Mouse (Mus musculus): ENCODE measurements around the gene Slc1a1. TPM values are rescaled to one million over a fixed set of nuclear protein-coding genes. Genes with fewer than 3 reads are reported as not detected.

Gene Slc1a1
- polyA plus RNA-seq, 1 experiment from 2014 or later = 0.07 TPM

DNA sequence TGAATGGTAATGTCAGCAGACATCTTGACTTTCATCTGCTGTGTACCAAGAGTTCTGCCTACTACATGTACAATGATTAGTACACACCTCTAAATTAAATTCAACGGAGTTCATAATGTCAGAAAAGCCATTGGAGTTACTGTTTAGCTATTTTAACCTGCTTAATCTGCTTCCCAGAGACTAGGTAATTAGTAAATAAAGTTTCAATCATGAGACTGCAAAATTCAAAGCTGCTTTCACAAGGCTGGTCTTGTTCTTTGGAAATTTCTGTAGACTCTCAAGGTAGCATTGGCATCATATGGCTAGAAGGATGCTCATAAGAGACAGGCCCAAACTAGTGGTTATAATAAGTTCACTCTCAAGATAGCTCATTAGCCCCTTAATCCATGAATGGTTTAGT is 20.0 kb downstream of the Slc1a1 start:
- DNase-seq (no peak), ATAC-seq (ENCODE audit: low read depth) (no peak)
- H3K36me3 ChIP-seq = no peaks in the 10 kb centered on the region
- no peak overlapping the region for H3K27ac ChIP-seq
- H3K9me3 ChIP-seq (replicated peaks) = no peaks in the 10 kb centered on the region
- no peak overlapping the region for H3K9ac ChIP-seq
- H3K4me1 ChIP-seq (replicated peaks) = no peaks in the 10 kb centered on the region
- H3K4me2 ChIP-seq = no peak overlapping the region
- H3K4me3 ChIP-seq (replicated peaks) = no peak overlapping the region
- no peaks in the 10 kb centered on the region for H3K27me3 ChIP-seq
- 35% methylated on average over 1 of the region's 1 CpGs for WGBS (ENCODE audit: insufficient replicate concordance)

DNA sequence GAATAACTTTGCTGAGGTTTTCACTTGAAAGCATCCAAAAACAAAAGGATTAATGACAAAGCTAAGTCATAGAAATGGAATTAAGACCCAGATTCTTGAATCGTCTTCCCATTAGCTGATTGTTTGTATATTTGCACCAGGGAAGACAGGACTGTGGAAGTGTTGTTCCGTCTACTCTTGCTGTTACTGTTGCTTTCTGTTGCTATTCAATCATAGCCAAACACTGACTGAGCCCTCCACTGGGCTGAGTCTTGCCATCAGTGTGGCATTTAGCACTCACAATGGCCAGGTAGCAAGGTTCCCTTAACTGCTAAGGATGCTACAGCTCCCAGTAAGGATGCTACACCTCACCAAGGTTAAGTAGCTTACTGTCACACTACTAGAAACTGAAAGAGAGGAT is 25.4 kb downstream of the Slc1a1 start:
- H3K4me3 ChIP-seq (replicated peaks) = no peak overlapping the region
- H3K9ac ChIP-seq = no peak overlapping the region
- 72% methylated on average over 2 of the region's 2 CpGs for WGBS (ENCODE audit: insufficient replicate concordance)
- DNase-seq (no peak), ATAC-seq (ENCODE audit: low read depth) (no peak)
- H3K27me3 ChIP-seq = no peaks in the 10 kb centered on the region
- no peaks in the 10 kb centered on the region for H3K9me3 ChIP-seq (replicated peaks)
- no peaks in the 10 kb centered on the region for H3K4me1 ChIP-seq (replicated peaks)
- no peak overlapping the region for H3K27ac ChIP-seq
- no peaks in the 10 kb centered on the region for H3K36me3 ChIP-seq
- H3K4me2 ChIP-seq = no peak overlapping the region

DNA sequence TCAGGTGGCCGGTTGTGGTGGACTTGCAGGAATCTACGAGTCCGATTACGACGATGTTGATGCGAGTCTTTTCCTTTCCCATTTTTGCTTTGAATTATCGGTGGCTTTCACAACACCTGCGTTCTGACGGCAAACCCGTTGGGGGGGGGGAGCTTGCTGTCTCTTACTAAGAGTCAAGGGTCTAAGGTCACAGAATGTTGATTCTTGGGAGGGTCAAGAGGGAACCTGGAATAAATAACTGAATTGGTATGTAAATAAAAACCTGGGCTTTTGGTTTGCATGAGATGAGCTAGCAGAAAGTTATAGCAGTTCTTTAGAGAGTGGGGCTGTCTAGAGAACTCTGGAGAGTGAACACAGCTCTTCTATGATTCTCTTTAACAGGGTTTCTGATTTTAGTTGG is 28.8 kb downstream of the Slc1a1 start:
- ATAC-seq (ENCODE audit: low read depth) = no peak
- no peak for DNase-seq
- Histone ChIP-seq H3K27me3 (no peaks in the 10 kb centered on the region), H3K4me2 (no peak overlapping the region), H3K27ac (no peak overlapping the region), H3K9me3 (replicated peaks) (no peaks in the 10 kb centered on the region), H3K4me1 (replicated peaks) (no peaks in the 10 kb centered on the region), H3K36me3 (no peaks in the 10 kb centered on the region), H3K4me3 (replicated peaks) (no peak overlapping the region), H3K9ac (no peak overlapping the region)
- 83% methylated on average over 10 of the region's 10 CpGs for WGBS (ENCODE audit: insufficient replicate concordance)

DNA sequence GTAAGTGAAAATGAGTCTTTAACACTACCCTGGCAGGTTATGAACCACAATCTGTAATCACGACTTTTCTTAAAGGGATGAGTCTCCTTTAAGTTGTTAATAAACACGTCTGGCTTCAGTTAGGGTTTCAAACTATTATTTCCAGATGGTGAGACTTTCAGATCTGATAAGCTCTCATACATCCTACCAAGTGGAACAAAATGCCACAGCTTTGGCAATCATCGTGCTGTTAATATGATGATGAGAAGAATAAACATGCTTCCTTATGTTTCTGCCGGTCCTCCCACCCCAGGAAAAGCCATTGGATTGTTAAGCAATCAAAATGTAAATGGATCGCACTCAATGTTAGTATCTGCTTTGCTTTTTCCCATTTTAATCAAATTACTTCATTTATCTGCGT is 30.1 kb downstream of the Slc1a1 start:
- Histone ChIP-seq H3K4me2 (no peak overlapping the region), H3K27ac (no peak overlapping the region), H3K36me3 (no peaks in the 10 kb centered on the region), H3K9ac (no peak overlapping the region), H3K4me1 (replicated peaks) (no peaks in the 10 kb centered on the region), H3K27me3 (no peaks in the 10 kb centered on the region), H3K9me3 (replicated peaks) (no peaks in the 10 kb centered on the region), H3K4me3 (replicated peaks) (no peak overlapping the region)
- DNase-seq = no peak
- WGBS (ENCODE audit: insufficient replicate concordance) = 70% methylated on average over 6 of the region's 6 CpGs
- no peak for ATAC-seq (ENCODE audit: low read depth)

DNA sequence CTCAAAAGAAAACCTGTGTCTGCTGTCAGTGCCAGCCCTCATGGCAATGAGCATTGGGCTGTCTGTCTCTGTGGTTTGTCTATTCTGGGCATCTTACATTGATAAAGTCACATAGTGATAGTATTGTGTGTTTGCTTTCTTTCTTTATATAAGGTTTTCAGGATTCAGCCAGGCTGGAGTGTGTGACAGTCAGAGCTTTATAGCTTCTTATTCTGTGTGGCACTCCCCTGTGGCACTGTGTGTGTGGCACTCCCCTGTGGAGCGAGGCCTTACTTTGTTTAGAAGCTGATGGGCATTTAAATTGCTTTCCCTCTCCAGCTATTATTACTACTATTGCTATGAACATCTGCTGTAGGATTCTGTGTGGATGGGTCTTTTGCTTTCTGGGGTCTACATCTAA is 30.7 kb downstream of the Slc1a1 start:
- no peak overlapping the region for H3K9ac ChIP-seq
- no peak overlapping the region for H3K4me3 ChIP-seq (replicated peaks)
- no peak overlapping the region for H3K27ac ChIP-seq
- no peaks in the 10 kb centered on the region for H3K4me1 ChIP-seq (replicated peaks)
- H3K36me3 ChIP-seq = no peaks in the 10 kb centered on the region
- H3K4me2 ChIP-seq = no peak overlapping the region
- 82% methylated on average over 1 of the region's 1 CpGs for whole genome bisulfite sequencing (ENCODE audit: insufficient replicate concordance)
- H3K27me3 ChIP-seq = no peaks in the 10 kb centered on the region
- ATAC-seq (ENCODE audit: low read depth) (no peak), DNase-seq (no peak)
- no peaks in the 10 kb centered on the region for H3K9me3 ChIP-seq (replicated peaks)

DNA sequence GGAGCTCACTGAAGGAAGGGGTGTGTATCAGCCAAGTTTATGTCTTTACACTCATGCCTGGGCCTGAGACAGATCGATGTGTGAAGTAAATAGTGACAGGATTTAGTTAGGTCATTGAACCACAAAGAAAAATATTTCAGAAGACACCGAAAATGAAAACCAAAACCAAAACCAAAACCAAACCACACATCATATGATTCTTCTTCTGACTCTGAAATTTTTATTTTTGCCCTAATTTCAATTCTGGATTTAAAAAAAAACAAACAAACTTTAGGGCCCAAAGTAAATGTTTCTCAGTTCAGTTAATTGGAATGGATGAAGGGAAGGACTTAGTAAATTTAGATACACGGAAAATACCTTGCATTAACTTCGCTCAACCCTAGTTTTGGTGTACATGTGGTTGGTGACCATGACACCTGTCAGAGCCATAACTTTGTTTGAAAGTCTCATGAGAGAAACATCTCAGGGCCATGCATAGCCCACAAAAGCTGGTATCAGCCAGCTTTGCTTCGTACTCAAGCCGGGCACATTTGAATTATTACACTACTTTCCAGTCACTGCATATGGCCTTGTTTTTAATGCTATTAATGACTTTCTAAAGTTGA is 34.5 kb downstream of the Slc1a1 start:
- Histone ChIP-seq H3K4me1 (replicated peaks) (no peaks in the 10 kb centered on the region), H3K36me3 (no peaks in the 10 kb centered on the region), H3K27me3 (no peaks in the 10 kb centered on the region), H3K9me3 (replicated peaks) (no peaks in the 10 kb centered on the region), H3K4me3 (replicated peaks) (no peak overlapping the region), H3K27ac (no peak overlapping the region), H3K9ac (no peak overlapping the region), H3K4me2 (no peak overlapping the region)
- WGBS (ENCODE audit: insufficient replicate concordance) = 65% methylated on average over 6 of the region's 6 CpGs
- DNase-seq = no peak
- ATAC-seq (ENCODE audit: low read depth) = no peak

DNA sequence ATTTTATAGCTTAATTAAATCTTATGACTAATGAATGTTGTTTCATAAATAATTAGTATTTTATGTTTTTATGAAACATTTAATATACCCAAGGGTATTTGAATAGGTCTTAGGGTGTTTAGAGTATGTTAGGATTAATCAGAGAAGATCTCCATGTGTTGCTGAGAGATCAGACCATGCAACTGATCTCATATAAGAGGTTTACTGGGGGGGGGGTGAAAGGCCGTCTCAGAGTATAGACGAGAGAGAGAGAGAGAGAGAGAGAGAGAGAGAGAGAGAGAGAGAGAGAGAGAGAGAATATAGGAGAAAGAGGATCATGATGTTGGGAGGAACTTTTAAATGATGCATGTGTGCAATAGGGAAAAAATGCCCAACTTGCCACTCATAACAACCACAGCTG is 35.5 kb downstream of the Slc1a1 start:
- Histone ChIP-seq H3K4me1 (replicated peaks) (no peaks in the 10 kb centered on the region), H3K36me3 (no peaks in the 10 kb centered on the region), H3K27ac (no peak overlapping the region), H3K4me3 (replicated peaks) (no peak overlapping the region), H3K9me3 (replicated peaks) (no peaks in the 10 kb centered on the region), H3K27me3 (no peaks in the 10 kb centered on the region), H3K4me2 (no peak overlapping the region), H3K9ac (no peak overlapping the region)
- WGBS (ENCODE audit: insufficient replicate concordance) = 72% methylated on average over 2 of the region's 2 CpGs
- DNase-seq = no peak
- ATAC-seq (ENCODE audit: low read depth) = no peak

DNA sequence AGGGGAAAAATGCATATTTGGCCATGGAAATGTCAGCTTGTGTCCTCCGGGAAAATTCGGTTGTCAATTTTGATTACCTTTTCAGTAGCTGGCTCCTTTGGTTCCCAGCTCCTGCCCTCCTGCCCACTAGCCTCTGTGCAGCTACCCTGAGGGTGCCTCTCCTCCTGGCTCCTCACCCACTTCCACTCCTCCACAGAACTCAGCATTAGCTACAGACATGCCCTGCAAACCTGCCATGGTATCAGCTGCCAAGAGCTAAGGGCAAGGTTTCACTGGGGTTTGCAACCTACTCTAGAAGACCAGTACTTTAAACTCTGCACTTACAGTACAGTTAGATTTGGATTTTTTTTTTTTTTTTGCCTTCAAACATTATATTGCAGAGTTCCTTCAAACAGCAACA is 44.6 kb downstream of the Slc1a1 start:
- DNase-seq (no peak), ATAC-seq (ENCODE audit: low read depth) (no peak)
- no peaks in the 10 kb centered on the region for H3K36me3 ChIP-seq
- H3K4me3 ChIP-seq (replicated peaks) = no peak overlapping the region
- H3K27ac ChIP-seq = no peak overlapping the region
- H3K27me3 ChIP-seq = no peaks in the 10 kb centered on the region
- no peak overlapping the region for H3K9ac ChIP-seq
- WGBS (ENCODE audit: insufficient replicate concordance) = 67% methylated on average over 2 of the region's 2 CpGs
- H3K9me3 ChIP-seq (replicated peaks) = no peaks in the 10 kb centered on the region
- H3K4me1 ChIP-seq (replicated peaks) = no peaks in the 10 kb centered on the region
- no peak overlapping the region for H3K4me2 ChIP-seq

DNA sequence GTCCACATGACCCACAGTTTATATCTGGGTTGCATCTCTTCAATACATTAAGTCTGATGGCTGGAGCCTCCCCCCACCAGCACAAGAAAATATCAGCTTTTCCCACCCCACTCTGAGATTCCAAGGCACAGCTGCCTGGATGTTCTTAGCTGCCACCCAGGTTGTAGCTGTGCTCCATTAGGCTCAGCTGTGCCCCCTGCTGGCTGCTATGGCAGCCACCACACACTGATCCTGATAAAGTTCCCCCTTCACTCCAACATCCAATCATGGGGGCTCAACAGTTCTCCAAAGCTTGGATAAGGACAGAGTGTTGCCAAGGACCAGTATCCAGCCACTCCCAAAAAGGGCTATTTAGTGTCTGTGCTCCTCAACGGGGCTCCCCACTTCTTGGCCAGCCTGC is 48.3 kb downstream of the Slc1a1 start:
- Histone ChIP-seq H3K27me3 (no peaks in the 10 kb centered on the region), H3K4me3 (replicated peaks) (no peak overlapping the region), H3K9ac (no peak overlapping the region), H3K4me1 (replicated peaks) (no peaks in the 10 kb centered on the region), H3K27ac (no peak overlapping the region), H3K4me2 (no peak overlapping the region), H3K9me3 (replicated peaks) (no peaks in the 10 kb centered on the region), H3K36me3 (no peaks in the 10 kb centered on the region)
- ATAC-seq (ENCODE audit: low read depth) (no peak), DNase-seq (no peak)
- 38% methylated on average over 1 of the region's 1 CpGs for WGBS (ENCODE audit: insufficient replicate concordance)

DNA sequence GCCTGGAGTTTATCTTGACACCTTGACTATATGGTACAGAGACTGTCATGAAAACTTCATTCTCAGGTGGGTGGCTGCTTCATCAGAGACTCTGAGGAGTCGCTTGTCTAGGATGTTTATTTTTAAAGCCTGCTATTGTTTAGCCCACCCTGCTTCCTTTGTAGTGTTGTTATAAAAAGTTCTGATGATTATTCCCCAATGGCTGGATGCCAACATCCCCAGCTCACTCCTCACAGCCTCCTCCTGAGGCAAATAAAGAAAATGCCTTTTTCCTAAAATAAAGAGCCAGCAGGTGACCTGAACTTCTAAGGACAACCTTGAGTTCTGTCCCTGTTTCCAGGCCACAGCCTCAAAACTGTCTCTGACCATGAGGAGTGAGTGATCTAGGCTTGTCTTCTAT is 53.6 kb downstream of the Slc1a1 start:
- H3K4me3 ChIP-seq (replicated peaks) = no peak overlapping the region
- H3K36me3 ChIP-seq = no peaks in the 10 kb centered on the region
- no peak overlapping the region for H3K4me2 ChIP-seq
- no peak for ATAC-seq (ENCODE audit: low read depth)
- no peak overlapping the region for H3K27ac ChIP-seq
- no peaks in the 10 kb centered on the region for H3K9me3 ChIP-seq (replicated peaks)
- no peak for DNase-seq
- WGBS (ENCODE audit: insufficient replicate concordance) = 39% methylated on average over 1 of the region's 1 CpGs
- no peaks in the 10 kb centered on the region for H3K27me3 ChIP-seq
- H3K4me1 ChIP-seq (replicated peaks) = no peaks in the 10 kb centered on the region
- no peak overlapping the region for H3K9ac ChIP-seq

DNA sequence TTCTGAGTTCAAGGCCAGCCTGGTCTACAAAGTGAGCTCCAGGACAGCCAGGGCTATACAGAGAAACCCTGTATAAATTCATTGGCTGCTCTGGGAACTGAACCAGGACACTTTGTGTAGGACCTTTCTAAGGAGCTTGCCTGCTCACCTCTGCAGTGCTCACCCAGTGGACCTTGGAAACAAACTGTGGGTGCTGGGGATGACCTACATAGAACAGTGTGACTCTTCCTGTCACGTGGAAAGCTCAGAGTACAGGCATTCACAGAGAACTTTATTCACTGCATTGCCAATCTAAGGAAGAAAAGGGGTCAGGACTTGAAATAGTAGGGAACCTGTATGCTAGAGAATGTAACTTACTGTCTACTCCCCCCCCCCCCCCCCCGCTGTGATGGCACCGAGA is 54.4 kb downstream of the Slc1a1 start:
- Histone ChIP-seq H3K9me3 (replicated peaks) (no peaks in the 10 kb centered on the region), H3K27me3 (no peaks in the 10 kb centered on the region), H3K4me3 (replicated peaks) (no peak overlapping the region), H3K4me2 (no peak overlapping the region), H3K9ac (no peak overlapping the region), H3K36me3 (no peaks in the 10 kb centered on the region), H3K27ac (no peak overlapping the region), H3K4me1 (replicated peaks) (no peaks in the 10 kb centered on the region)
- no peak for DNase-seq
- 63% methylated on average over 3 of the region's 3 CpGs for WGBS (ENCODE audit: insufficient replicate concordance)
- ATAC-seq (ENCODE audit: low read depth) = no peak

DNA sequence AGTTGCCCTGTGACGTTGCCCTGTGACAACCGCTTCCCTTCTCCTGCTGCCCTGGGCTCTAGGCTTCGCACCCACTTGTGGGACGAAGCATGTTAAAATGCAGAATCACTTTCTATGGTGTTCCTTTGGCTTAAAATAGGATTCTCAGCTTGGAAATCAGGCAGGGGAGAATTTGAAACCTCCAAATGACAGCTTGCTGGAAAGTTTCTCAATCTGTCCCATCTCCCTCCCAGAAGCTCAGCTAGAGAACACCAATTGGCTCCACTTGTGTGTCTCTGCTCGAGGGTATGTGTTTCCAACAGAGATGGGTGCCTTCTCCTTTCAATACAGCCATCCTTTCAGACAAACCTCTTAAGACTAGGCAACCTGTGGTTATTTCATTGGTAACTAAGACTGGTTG is 56.4 kb downstream of the Slc1a1 start:
- H3K4me2 ChIP-seq = no peak overlapping the region
- H3K27me3 ChIP-seq = no peaks in the 10 kb centered on the region
- no peak overlapping the region for H3K9ac ChIP-seq
- no peaks in the 10 kb centered on the region for H3K36me3 ChIP-seq
- no peaks in the 10 kb centered on the region for H3K4me1 ChIP-seq (replicated peaks)
- DNase-seq = no peak
- no peak overlapping the region for H3K27ac ChIP-seq
- no peak overlapping the region for H3K4me3 ChIP-seq (replicated peaks)
- no peaks in the 10 kb centered on the region for H3K9me3 ChIP-seq (replicated peaks)
- no peak for ATAC-seq (ENCODE audit: low read depth)
- 59% methylated on average over 5 of the region's 5 CpGs for WGBS (ENCODE audit: insufficient replicate concordance)
